Mouse (Mus musculus): ENCODE measurements at regions not wholly inside any gene's neighbourhood (a gene's known extent, or its start where the extent isn't known, plus 50 kb on each side); places are given as distances from the start of the nearest gene placed in this dataset.

- DNase-seq = no peak
- intact Hi-C loops (cut with DNase I) = no loop called here
Measured at GRCm38 (mm10) chr16:50859513-50859912, 268.6 kb upstream of the Ccdc54 start.

DNA sequence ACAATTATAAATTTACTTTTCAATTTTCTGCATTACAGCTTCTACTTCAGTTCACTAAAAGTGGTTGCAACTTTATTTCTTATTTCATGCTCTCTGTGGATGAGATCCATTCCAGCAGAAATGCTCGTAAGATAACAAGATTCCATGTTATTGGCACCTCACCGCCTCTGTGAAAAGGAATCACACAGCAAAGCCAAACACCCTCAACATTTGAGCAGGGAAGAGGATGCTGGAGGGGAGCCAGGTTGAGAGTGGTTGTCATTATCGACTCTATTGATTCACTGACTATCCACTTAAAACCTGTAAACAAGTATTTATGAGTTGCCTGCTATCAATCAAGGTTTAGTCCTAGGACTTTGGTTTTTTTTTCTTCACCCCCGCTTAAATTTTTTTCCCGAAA lies 261.1 kb upstream of the Ccdc54 start:
- no peak for DNase-seq
- intact Hi-C loops (cut with DNase I) = no loop called here

- intact Hi-C loops (cut with DNase I) = loop anchor here (10.0 kb wide), 1 partner anchor 467 kb away; no protein-coding TSS in a partner anchor
- no peak for DNase-seq
Measured at GRCm38 (mm10) chr16:50847693-50848092, 256.7 kb upstream of the Ccdc54 start.

DNA sequence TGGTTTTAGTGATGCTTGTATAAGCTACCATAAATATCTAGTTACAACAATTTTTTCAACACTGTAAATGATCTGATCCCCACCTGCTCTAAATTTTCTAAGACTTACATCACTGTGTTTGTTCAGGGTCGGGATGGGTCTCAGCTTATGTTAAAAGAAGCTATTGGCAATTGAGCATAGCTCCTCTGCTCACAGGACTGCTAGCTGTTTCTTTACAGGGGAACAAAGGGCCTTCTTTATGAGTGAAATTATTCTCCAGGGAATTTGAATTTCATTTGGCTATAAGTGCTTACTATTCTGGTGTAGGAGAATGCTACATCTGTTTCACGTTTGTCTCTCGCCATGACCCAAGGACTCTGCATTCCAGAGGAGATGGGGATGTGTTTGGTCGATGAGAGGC lies 255.6 kb upstream of the Ccdc54 start:
- intact Hi-C loops (cut with DNase I) = loop anchor here (10.0 kb wide), 1 partner anchor 468 kb away; no protein-coding TSS in a partner anchor
- no peak for DNase-seq

DNA sequence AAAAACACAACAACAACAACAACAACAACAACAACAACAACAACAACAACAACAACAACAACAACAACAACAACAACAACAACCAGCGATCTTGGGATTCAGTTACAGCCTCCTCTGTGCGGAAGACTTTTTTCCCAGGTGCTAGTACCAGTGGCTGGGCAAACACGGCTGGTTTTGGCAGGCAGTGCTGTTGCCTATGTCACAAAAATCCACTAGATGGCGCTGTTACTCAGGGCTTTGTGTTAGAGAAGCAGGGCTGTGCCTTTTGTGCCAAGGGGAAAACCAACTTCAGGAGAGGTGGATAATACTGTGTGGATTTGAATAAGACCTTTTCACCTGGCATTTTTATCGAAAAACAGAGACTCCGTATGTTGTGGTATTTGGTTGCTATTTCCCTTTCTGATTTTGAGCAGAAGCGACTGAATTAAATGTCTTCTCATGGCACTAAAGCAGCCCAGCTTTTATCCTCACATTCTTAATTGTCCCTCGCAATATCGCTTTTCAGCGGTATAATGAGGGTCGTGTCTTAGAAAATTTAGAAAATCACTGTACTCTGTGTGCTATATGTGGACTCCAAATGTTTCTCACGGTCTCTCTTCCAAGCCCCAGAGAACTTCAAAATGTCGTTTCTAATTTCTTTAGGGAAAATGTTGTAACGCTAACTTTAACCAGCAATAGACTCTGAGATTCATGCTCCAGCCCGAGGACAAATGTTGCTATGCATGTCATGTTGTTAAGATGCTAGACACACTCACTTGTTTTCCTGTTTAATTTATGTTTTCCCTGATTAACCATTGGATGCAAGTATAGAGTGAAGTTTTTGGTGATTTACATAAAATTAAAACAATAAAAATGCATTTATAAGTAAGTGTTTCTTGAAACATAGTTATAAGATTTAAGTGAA lies 251.0 kb upstream of the Ccdc54 start:
- intact Hi-C loops (cut with DNase I) = loop anchor here (10.0 kb wide), 1 partner anchor 473 kb away; no protein-coding TSS in a partner anchor
- peak; percentile 66 to 68 for DNase-seq

DNA sequence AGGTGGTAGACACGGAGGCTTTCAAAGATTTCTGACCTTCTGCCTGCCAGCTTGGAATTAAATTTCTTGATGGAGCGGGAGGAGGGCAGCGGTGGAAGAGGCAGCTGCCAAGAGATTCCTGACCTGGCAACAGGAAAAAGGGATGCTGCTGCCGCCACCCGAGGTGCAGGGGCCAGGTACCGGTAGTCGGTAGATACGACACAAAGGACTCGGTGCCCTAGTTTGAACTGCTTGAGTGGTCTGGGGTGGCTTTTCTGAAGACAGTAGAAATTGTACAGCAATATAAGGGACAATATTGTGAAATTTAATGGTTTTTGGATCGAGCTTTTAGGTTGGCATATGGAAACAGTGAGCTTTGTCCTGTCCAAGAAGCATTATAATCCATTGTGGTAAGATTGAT lies 250.3 kb upstream of the Ccdc54 start:
- DNase-seq = no peak
- intact Hi-C loops (cut with DNase I) = loop anchor here (10.0 kb wide), 1 partner anchor 474 kb away; no protein-coding TSS in a partner anchor

- intact Hi-C loops (cut with DNase I) = loop anchor here (10.0 kb wide), 1 partner anchor 475 kb away; no protein-coding TSS in a partner anchor
- DNase-seq = peak; percentile 7
Measured at GRCm38 (mm10) chr16:50839665-50840064, 248.7 kb upstream of the Ccdc54 start.

DNA sequence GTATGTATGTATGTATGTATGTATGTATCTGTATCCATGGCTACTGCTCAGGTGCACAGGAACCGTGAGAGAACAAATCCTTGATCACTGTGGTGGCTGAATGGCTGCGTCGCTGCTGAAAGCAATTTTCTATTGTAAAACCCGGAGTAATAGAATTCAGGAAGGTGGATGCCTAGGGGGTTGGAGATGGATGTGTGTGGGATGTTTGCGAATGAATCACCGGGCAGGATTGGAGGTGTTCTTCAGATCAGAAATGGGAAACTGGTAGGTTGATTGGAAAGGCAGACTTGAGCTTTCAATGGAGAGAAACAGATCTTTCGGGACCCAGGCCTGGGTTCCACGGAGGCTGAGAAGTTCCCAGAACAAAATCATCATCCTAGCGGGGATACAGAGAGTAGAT lies 246.5 kb upstream of the Ccdc54 start:
- no peak for DNase-seq
- intact Hi-C loops (cut with DNase I) = no loop called here

DNA sequence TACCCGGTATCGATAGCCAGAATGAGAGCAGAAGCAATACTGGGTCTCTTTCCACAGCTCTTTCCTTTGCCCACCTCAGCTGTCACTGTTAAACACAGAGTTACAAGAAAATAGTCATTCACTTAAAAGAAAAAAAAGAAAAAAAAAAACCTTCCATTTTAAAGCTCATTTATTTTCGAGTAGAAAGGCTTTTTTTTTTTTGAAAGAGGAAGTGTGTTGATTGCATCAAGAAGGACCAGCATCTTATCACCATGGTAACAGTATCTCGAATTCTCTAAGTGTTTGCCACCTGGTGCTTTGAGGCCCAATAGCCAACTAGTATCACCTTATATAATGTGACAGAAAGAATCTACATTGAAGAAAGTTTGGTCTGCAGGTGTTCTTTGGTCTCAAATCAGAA lies 245.5 kb upstream of the Ccdc54 start:
- intact Hi-C loops (cut with DNase I) = no loop called here
- DNase-seq = no peak

DNA sequence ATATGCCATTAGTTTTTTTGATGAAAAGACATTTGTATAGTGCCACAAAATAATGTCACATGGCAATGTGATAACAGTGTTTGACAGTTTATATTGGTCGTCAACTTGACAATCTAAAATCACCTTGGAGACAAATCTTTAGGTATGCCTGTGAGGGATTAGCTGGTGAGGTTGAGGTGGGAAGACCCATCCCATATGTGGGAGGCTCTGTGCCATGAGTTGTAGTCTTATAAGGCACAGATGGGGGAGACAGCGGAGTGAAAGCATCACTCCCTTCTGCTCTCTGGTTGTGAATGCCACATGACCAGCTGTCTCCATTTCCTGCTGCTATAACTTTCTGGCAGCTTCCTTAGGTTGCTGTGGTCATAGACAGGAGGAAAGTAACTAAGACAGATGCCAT lies 242.4 kb upstream of the Ccdc54 start:
- intact Hi-C loops (cut with DNase I) = no loop called here
- DNase-seq = no peak

GRCm38 (mm10) chr16:50822352-50822751 lies 231.4 kb upstream of the Ccdc54 start:
- no peak for DNase-seq

GRCm38 (mm10) chr16:50814626-50815025 lies 223.7 kb upstream of the Ccdc54 start:
- no peak for DNase-seq
- intact Hi-C loops (cut with DNase I) = no loop called here

More at GRCm38 (mm10) chr16:50822352-50822751, 231.4 kb upstream of the Ccdc54 start:
- intact Hi-C loops (cut with DNase I) = no loop called here

DNA sequence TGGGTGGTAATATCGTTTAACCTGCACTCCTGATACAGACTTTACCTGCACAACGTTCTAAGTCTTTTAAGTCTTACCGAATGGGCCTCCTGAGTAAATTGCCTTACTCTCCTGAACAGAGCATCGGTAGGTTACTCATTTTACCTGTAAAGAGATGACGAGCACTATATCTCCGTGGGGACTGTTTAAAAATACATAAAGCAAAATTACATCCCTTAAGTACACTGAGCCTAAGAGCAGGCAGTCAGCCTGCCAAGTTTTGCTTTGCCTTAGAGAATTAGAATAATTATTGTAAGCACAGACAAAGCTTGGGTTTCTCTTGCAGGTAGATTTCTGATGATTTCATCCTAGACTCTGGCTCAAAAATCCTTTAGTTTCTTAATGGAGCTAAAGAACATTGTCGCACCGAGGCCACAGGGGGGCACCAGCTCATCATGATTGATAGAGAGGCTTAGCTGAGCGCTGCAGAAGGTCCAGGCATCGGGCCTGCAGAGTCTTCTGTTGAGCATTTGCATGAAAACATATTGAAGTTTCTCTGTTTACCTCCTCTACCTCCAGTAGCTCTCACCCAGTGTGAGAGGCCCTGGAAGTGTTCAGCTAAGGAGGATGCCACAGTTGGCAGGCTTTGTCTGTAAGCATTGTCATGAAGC lies 208.3 kb upstream of the Ccdc54 start:
- peak; percentile 44 to 53 for DNase-seq
- intact Hi-C loops (cut with DNase I) = no loop called here

DNA sequence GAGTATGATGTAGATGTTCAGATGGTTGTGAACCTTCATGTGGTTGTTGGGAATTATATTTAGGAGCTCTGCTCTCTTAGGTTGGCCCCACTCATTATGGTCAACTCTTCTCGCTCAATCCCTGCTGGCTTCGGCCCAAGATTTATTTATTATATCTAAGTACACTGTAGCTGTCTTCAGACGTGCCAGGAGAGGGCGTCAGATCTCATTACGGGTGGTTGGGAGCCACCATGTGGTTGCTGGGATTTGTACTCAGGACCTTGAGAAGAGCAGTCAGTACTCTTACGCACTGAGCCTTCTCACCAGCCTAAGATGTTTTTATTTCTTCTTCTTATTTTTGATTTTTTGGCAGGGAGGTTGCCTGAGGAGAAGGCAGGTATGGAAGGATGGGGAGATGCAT lies 207.1 kb upstream of the Ccdc54 start:
- no peak for DNase-seq
- intact Hi-C loops (cut with DNase I) = no loop called here

- intact Hi-C loops (cut with DNase I) = no loop called here
- DNase-seq = no peak
Measured at GRCm38 (mm10) chr16:50792960-50793359, 202.0 kb upstream of the Ccdc54 start.

GRCm38 (mm10) chr16:50792506-50792905 lies 201.6 kb upstream of the Ccdc54 start:
- intact Hi-C loops (cut with DNase I) = no loop called here
- no peak for DNase-seq

GRCm38 (mm10) chr16:50788702-50789101 lies 197.7 kb upstream of the Ccdc54 start:
- no peak for DNase-seq
- intact Hi-C loops (cut with DNase I) = no loop called here

GRCm38 (mm10) chr16:50786199-50786598 lies 195.2 kb upstream of the Ccdc54 start:
- intact Hi-C loops (cut with DNase I) = no loop called here
- DNase-seq = no peak

DNA sequence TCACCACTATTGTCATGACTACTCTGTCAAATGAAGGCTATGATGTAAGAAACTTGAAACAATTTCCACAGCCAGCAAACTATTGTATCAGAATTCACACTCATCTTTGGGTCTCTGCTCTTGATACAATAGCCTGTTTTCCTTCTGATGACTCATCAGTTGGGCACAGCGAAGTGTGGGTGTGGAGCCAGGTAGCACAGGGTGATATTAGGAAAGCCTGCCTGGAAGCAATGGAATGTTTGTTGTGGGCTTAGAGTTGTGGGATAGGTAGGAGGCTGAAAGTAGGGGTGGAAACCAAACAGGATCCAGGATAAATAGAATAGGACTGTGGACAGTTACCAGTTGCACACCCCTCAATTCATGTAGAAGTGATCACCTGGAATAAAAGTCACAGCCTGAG lies 194.4 kb upstream of the Ccdc54 start:
- no peak for DNase-seq
- intact Hi-C loops (cut with DNase I) = no loop called here

GRCm38 (mm10) chr16:50784651-50785228 lies 193.8 kb upstream of the Ccdc54 start:
- intact Hi-C loops (cut with DNase I) = no loop called here
- no peak for DNase-seq

Measured in heart, postnatal 36 days (tissue).